Mouse (Mus musculus): ENCODE results near the gene Cdsn.

DNA sequence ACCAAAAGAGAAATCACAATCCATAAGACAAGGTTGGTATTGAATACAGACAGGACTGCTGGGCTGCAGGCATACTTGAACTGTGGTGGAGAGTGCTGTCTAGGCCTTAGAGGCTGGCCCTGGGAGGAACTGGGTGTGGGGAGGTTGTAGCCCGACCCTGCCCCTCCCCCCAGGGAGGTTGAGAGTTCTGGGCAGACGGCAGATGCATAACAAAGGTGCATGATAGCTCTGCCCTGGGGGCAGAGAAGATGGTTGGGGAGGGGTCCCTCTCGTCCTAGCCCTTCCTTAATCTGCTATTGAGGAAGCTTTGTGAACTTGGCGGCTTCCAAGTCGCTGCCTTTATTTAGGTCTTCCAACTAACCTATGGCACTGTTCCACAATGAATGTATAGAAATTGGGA lies 48.1 kb upstream of the Cdsn start:
- TF ChIP-seq EP300 (IDR thresholded peaks at IDR 0.05; ENCODE audit: low read depth) (no peak), CTCF (IDR thresholded peaks at IDR 0.05; ENCODE audit: low read depth) (no peak)

Data from liver, postnatal 0 days (tissue).